Mouse (Mus musculus): Measurements from ENCODE around the gene Prss43.

The Prss43 gene

DNA sequence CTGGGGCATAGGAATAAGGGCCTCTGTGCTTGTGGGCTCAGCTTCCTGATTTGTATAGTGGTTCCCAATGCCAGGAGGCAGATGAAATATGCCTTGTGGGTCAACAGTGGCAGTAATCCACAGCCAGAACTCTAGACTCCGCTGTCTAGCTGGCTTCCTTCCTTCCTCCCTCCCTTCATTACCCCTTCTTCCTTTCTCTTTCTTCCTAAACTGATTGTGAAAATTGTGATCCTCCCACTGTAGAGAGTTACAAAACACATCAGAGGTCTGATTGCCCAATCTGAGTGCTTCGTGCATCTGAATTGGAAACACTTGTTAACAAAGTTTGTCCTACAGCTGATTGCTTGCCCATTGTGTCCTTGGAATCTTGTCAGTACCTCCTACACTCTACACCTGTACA is 14.9 kb downstream of the Prss43 start:
- peak; percentile 27 to 30 for DNase-seq

GRCm38 (mm10) chr9:110844206-110844605 is 17.7 kb downstream of the Prss43 start, which contains the start of gene Prss46:
TSS of gene Prss46 (plus strand) at chr9:110844506.
- DNase-seq = no peak

- DNase-seq = no peak
Measured at GRCm38 (mm10) chr9:110849162-110849561, 22.7 kb downstream of the Prss43 start.

- no peak for DNase-seq
Measured at GRCm38 (mm10) chr9:110855903-110856302, 29.4 kb downstream of the Prss43 start.

- peak; percentile 49 to 54 for DNase-seq
Measured at GRCm38 (mm10) chr9:110856920-110857319, 30.4 kb downstream of the Prss43 start.

DNA sequence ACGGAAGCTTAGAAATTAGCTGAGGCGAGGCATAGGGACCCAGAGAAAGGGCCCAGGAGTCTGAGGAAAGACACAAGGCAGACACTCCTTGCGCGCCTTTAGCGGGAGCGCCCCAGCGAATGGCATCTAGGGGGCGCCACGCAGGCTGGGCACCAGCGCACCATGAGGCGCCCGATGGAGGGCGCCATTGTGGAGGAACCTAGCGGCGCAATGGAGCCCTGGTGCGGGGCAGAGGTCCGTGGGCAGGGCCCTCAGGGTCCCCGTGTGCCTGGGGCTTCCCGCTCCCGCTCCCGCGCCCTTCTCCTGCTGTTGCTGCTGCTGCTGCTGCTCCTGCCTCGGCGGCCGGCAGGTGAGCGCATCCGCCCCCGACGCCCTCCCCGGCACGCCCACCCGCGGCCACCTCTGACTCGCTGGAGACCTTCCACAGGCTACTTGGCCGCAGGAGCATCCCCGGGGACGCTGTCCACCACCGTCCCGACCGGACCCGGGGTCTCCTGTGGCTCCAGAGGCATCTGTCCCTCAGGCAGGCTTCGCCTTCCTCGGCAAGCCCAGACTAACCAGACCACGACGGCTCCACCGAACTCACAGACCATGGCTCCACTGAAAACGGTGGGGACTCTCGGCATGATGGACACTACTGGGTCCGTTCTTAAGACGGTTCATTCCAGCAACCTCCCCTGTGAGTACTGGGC is 31.4 kb downstream of the Prss43 start, which contains the start of gene Prss50:
Gene Prss50, plus strand, starts transcription at position 187 of the 692 bp plus-strand sequence.
- DNase-seq = peak in 1 of 2 experiments; percentile 41

- no peak for DNase-seq
Measured at GRCm38 (mm10) chr9:110858523-110858922, 32.0 kb downstream of the Prss43 start.

- no peak for DNase-seq
Measured at GRCm38 (mm10) chr9:110858967-110859596, 32.6 kb downstream of the Prss43 start.

- DNase-seq = peak; percentile 63 to 78
Measured at GRCm38 (mm10) chr9:110871030-110871429, 44.5 kb downstream of the Prss43 start.

- peak; percentile 76 to 77 for DNase-seq
Measured at GRCm38 (mm10) chr9:110873681-110874659, 47.5 kb downstream of the Prss43 start.

GRCm38 (mm10) chr9:110874660-110875191 is 48.2 kb downstream of the Prss43 start:
- DNase-seq = no peak

DNA sequence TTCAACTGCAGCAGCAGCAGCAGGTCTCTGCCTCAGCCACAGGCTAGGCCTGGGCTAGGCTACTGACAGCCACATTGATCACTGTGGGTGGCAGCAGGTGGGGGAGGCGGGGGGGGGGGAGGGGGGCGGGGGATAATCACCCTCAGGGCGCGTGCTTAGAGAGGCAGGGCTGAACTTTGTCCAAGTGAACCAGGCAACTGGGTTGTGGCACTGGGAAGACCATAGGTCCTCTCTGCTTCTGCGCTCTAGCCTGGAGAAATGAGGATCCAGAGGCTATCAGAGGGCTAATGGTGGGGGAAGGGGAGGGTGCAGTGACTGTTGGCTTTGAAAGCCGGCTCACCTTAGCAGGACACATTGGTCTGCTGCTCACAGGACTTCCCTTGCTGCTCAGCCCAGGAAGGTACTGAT is 48.8 kb downstream of the Prss43 start:
- DNase-seq = peak; percentile 71 to 78

GRCm38 (mm10) chr9:110877353-110877752 is 50.9 kb downstream of the Prss43 start:
- peak in 1 of 2 experiments; percentile 58 for DNase-seq

- DNase-seq = peak; percentile 88 to 89
Measured at GRCm38 (mm10) chr9:110877888-110878287, 51.4 kb downstream of the Prss43 start.

DNA sequence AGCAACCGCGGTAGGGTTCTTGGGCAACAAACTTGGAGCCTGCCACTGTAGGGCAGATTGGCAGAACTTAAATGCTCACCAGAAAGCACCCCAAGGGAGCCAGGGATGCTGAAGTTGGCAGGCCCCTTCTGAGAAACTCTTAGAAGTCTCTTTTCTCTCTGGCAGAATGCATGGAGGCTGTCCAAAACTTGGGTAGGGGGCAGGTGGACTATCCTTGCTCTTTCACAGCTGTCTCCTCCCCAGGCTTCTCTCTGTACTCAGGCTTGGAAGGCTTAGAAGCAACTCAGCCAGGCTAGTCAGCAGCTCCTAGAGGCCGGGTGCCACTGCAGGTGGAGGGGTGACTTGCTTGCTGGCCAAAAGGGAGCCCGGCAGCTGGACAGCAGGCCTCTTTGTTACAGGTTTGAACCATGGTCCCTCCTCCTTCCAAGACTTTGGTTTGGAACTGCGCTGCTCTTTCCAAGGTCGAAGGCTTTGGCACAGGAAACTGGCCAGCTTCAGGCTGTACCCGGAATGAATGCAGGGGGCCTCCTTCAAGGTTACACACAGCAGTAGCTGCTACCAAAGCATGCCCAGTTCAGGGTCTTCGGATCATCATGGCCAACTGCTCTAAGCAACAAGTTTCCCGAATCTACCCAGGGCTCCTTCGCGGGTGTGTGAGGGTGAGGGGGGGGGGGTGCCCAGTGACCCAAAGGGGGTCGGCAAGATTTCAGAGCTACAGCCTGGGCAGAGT is 52.9 kb downstream of the Prss43 start, which contains the start of gene Als2cl:
Gene Als2cl, plus strand, starts transcription at position 680 of the 730 bp plus-strand sequence.
- DNase-seq = peak; percentile 79 to 84

DNA sequence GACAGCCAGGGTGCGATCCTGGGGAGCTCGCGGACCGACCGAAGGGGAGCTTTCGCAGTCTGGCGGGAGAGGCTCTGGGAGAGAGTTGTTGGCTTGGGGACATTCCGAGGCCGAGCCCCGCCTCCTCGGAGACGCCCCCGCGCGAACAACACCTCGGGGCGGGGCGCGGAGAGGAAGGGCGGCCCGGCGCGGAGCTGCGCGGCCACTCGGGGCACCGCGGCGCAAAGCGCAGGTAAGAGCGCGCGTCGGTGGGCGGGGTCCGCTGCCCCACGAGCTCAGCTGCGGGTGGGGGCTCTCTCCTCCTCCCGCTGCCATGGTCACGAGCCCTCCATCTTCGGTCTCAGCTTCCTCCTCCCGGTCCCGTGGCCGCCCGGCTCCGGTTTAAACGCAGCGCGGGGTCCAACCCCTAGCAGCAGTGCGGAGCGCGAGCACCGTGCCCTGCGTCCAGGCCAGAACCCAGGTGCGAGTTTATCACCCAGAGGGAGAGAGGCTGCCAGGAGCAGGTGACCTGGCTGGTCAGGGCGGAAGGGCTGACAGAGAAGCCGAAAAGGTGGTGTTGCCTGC is 53.6 kb downstream of the Prss43 start, which contains the start of gene Tmie:
Gene Tmie, minus strand, starts transcription at position 116 of the 564 bp plus-strand sequence.
- peak; percentile 90 to 94 for DNase-seq

DNA sequence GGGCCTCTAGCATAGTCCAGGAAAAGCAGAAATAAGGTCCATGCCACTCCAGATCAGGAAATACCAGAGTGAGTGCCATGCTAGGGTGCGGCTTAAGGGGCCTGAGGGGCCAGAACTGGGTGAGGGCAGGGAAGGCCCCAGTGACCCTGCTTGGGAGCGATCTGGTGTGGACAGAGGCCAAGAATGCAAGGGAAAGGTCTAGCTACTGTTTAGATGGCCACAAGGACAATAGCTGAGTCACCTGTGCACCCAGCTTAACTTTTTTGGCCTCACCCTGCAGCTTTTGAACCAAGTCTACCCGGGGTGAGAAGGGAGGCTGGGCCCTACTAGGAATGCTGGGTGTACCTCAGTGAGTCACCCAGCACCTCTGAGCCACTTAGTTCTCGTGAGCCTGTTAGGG is 54.3 kb downstream of the Prss43 start:
- DNase-seq = peak; percentile 49 to 60
